Mouse (Mus musculus): ENCODE data around the gene Duoxa1. TPM values are rescaled to one million over a fixed set of nuclear protein-coding genes. Genes with fewer than 3 reads are reported as not detected.
"Not testable (repeated sequence)": the region's sequence is repeated elsewhere in the genome, so short reads cannot be mapped to it uniquely, and the experiment has no call there.

The Duoxa1 gene
- total RNA-seq (2021): under 1 TPM; 0.41 to 0.49 TPM
- long read RNA-seq, experiment 1: 0 reads
- long read RNA-seq, experiment 2, partial matches to known transcripts: 0 of 1 reads
- long read RNA-seq, experiment 2, other reads (novel, unspliced or antisense): 1 of 1 reads

DNA sequence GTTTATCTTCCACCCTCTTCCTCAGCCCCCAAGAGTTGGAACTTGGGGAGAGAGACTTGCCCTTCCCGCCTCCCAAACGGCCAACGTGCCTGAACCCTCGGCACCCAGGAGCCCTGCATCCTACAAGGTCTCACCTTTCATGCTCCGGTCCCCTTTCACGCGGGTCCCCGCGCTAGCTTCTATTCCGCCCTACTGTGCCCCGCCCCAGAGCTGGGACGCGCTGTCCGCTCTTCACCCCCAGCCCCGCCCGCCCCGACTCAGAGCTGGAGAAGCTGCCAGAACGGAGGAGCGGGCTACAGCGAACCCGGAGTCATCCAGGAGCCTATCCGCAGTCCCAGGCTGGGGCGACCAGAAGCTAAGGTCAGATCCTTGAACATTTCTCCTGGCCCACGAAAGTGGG is at the start of gene Duoxa1:
Gene Duoxa1 (minus strand): TSS at position 195 of the 400 bp plus-strand sequence.
- no peak for DNase-seq
- intact Hi-C loops (cut with DNase I): no loop called here

DNA sequence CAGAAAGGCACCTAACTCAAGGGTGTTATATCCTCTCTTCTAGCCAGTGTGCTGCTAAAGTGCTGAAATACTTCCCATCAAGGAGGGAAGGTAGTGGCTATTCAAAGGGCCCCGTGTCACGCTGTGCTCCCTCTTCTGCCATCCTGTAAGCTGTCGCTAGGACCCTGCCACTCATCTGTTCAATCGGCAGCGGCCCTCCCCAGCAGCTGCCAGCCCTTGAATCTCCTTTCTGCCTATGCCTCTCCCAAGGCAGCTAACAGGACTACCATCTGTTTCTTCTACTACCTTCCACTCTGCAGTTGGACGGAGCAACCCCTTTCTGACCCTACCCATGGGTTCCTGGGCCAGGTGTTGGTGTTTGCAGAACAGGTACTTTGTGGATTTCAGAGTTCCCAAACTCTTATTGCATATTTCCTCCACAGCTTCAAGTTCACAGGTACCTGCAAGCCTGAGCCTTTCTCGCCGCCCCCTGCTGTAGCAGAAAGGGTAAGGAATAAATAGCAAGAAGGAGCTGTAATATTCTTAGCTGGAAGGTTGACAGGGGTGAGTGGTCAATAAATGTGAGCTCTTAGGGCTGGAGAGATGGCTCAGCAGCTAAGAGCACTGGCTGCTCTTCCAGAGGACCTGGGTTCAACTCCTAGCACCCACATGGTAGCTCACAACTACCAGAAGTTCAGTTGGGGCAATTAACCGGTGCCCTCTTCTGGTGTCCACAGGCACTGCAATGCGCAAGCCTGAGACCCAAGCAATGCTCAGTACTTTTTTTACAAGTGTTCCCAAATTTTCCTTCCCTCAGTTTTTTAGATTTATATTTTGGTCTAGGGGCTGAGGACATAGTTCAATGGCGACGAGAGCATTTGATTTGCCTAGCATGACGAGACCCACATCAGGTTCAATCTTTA is 49.3 kb upstream of the Duoxa1 start:
- DNase-seq: no peak
- intact Hi-C loops (cut with DNase I): no loop called here

DNA sequence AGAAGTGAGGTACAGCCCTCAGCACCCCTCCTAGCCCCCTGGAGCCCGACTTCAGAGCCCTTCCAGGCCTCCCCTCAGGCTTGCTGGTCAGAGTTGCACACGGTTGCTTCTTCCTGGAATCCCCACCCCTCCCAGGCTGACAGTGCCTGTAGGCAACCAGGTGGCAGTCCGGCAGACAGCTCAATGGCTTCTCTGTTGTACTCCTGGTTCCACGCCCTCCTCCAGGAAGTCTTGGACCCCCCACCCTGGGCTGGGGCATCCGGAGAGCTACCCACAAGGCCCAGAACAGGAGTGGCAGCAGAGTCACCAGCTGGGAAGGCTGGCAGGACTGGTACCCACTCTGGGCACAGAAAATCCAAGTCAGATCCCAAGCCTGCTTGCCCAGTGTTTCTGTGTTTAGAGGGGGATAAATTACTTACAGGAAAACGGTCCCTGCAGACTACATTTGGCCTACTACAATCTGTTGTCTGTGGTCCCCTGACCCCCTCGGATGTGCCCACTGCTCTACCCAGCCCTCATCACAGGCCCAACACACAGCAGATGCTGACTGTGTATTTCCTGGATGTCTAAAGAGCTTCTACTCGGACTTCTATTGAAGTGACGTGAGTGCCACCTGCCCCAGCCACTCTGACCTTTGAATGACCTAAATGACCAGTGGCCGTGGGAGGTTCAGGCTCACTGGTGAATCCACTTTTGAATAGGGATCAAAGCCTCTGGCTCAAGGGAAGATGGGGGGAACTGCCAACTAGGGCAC is 48.5 kb upstream of the Duoxa1 start:
- intact Hi-C loops (cut with DNase I): no loop called here
- no peak for DNase-seq

DNA sequence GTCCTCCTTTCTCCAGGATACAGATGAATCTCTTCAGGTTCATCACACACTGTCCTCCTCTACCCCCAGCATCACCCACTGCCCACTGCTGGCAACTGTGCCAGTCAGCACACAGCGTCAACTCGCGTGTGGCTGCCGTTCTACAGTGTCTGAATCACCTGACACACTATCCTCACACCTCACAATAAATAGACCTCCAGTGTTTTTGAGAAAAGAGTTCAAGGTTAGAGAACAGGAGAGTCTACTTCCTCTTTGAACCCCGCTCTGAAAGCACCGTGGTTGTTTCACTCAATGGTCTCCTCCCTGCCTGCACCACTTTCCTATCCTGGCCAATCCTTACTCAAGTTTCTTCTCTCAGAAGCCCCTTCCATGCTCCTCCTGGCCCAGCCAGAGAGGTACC is 47.7 kb upstream of the Duoxa1 start:
- DNase-seq: no peak
- intact Hi-C loops (cut with DNase I): no loop called here

DNA sequence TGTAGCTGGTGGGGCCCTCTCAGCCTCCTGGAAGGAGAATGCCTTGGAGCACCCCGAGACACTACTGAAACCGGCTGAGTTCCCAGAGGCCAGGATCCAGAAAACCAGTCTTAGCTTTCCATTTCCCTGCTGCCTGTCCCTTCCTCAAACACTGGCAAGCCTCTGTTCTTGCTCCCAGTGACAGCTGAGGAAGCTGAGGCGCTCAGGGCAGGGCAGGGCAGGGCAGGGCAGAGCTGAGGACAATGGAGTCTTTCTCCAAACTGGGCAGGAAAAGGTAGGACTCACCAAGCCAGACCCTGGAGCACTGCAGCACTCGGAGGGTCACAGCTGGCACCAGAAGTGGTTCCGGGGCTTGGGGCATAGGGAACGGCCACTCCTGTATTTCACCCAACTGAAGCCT is 46.8 kb upstream of the Duoxa1 start:
- DNase-seq: no peak
- intact Hi-C loops (cut with DNase I): no loop called here

DNA sequence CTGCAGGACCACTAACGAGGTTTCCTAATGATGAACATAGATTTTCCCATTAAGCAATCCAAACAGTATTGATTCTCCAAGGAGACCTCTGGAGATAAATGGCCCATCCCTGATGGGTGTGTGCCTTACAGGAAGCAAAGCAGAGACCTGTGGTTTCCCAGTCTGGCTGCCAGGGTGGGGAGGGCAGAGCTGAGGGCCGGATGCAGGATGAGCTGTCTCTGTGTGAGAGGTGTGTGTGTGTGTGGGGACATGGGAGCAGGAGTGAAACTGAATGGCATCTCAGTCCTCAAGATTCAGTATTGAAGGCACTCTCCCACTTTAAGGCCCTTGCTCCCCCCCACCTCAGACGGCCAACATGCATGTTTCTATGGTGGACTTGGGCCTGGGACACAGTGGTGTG is 42.7 kb upstream of the Duoxa1 start:
- DNase-seq: no peak
- intact Hi-C loops (cut with DNase I): no loop called here

DNA sequence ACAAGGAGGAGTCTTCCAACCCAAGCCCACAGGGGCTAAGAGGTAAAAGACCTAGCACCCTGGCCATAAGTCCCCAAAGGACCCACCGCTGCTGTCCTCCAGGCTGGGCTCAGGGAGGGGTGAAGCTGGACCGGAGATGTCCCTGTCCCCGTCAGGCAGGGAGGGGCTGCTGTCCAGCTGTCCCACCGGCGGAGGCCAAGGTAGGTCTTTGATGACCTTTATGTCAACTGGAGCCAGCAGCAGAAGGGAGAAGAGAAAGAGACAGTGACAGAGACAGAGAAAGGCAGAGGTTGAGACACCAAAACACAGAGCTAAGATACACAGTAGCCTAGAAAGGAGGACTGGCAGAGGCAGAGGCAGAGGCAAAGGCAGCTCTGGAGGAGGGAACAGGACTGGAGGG is 41.9 kb upstream of the Duoxa1 start:
- intact Hi-C loops (cut with DNase I): no loop called here
- DNase-seq: no peak

DNA sequence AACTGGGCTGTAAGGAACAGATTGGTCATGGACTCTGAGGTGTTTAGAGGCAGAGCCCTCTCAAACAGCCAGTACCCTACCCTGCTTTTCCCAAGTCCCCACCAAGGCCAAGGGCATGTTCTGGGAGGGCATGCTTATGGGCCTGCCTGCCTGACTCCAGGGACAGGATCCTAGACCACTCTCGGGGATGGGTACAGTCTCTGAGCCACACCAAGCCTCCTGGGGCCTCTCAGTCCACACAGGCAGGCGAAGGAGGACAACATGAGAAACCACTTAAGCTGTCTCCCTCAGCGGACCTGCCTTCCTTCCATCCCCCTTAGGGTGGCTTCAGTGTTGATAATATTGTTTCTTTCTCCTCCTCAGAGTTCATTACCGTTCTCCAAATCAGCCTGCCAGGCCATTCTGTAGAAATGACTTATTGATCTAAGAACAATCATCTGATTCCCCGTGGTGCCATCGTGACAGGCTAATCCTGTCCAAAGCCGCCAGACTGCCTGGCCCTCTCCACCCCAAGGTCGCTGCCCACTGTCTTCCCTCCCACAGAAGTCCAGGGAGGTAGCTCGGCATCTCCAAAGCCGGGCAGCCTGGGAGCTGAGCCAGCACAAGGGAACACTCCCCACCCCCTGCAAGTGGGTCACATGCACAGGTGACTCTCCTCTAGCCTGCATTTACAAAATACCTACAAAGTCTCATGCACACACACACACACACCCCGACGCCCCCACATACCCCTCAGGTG is 40.8 kb upstream of the Duoxa1 start:
- DNase-seq: no peak
- intact Hi-C loops (cut with DNase I): no loop called here

DNA sequence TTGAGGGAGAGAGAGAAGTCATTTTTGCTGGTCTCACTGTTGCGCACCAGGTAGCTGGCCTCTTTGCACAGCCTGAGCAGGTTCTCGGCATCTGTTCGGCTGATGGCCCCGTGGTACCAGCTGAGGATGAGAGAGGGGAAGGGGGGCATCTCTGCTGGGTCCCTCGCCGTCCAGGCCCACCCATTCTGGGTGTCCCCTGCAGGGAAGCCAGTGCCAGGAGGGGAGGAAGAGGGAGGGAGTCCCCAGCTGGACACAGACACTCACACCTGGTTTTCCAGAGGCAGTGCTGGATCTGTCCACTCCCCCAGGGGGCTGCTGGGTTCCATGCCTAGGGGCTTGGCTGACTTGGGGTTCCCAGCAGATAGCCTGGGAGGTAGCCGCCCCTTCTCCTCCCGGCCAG is 40.2 kb upstream of the Duoxa1 start:
- intact Hi-C loops (cut with DNase I): no loop called here
- DNase-seq: no peak

DNA sequence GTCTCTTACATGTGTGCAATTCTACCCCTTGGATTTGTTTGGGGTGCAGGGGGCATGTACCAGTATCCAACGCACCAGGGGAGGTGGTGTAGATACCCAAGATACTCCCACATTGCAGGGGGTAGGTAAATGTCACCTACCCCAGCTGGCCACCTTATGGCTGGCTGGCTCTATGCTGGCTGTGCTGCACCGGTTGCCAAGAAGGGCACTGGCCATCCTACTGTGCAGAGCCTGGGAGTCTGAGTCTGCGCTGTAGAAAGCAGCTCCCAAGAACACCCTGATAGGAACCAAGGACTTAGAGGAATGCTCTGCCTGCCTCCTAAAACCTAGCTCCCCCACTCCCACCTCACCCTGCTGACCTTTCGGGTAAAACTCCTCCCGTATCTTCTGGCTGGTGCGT is 39.5 kb upstream of the Duoxa1 start:
- DNase-seq: no peak
- intact Hi-C loops (cut with DNase I): no loop called here

DNA sequence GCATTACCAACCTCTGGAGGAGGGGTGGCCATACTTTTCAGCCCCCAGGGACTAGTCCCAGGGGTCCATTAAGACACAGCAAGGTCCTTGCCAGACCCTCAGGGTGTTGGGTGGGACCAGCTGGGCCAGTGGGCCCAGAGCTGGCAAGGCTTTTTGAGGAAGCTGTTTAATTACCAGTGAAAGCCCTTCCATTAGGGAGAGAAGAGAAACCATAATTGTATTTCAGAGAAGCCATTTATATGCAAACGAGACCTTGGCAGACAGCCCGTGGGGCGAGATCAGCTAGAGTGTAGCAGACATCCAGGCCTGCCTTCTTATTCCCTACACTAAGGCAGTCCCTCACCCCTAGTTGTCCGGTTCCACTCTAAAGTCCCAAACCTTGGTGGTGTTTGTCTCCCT is 38.4 kb upstream of the Duoxa1 start:
- no peak for DNase-seq

DNA sequence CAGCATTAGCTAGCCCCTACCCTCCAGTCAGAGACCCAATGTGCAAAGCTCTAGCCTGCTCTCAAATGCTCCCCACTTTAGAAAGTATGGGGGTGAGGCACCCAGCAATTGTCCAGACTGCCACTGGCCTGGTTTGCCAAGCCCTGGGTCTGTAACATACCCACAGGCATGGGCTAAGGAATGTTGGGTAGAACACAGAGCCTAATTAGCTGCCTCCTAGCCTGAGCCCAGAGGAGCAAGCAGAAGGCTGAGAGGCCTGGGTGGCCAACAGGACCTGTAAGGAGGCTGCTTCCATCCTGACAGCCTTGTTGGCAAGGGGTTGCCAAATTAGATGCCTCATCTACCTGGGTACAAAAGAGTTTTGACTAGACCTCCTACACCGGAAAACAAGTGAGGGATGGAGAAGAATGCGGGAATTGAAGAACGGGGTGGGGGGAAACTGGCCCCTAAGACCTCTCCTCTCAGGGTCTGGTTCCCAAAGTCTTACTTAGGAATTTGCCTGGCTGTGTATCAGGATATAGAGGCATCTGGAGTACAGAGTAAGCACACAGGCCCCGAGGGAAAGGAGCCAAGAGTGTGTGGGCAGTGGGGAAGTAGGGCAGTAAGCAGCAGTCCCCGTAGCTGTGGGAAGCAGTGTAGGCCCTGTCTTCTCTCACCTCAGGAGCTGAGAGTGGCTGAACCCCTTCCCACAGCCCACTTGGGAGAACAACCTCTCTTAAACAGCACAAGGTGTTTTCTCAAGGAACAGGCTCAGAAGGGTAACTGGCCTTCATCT is 37.8 kb upstream of the Duoxa1 start:
- intact Hi-C loops (cut with DNase I): no loop called here
- no peak for DNase-seq

More for the DNA sequence above, 38.4 kb upstream of the Duoxa1 start:
- intact Hi-C loops (cut with DNase I): no loop called here

DNA sequence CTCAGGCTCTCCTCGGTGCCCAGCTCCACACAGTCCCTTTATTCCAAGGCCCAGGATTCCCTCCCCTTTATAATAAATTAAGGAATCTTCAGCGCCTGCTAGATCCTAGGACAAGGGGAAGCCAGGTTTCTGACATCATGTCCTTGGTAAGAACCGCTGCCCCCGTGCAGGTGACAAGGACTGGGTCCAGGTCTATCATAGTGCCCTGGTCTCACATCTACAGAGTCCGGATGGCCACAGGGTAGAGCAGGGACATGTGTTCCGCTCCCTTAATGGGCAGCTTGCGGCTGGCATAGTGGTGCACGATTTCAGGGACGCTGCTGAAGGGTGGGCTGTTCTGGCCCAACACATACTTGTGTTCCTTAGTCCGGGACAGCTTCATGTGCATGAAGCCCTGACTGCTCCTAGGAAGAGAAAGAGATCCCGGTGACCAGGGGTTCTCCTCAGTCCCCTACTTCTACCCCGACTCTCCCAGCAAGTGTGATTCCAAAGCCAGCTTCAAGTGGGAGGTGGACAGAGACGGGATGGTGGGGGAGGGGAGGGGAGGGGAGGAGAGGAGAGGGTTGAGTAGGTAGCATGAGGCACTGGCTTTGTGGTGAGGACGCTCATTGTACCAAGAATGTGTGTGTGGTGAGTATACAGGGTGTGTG is 35.7 kb upstream of the Duoxa1 start:
- no peak for DNase-seq
- intact Hi-C loops (cut with DNase I): loop anchor here (5.0 to 10.0 kb wide), 3 partner anchors 33 to 276 kb away; no protein-coding TSS in a partner anchor

DNA sequence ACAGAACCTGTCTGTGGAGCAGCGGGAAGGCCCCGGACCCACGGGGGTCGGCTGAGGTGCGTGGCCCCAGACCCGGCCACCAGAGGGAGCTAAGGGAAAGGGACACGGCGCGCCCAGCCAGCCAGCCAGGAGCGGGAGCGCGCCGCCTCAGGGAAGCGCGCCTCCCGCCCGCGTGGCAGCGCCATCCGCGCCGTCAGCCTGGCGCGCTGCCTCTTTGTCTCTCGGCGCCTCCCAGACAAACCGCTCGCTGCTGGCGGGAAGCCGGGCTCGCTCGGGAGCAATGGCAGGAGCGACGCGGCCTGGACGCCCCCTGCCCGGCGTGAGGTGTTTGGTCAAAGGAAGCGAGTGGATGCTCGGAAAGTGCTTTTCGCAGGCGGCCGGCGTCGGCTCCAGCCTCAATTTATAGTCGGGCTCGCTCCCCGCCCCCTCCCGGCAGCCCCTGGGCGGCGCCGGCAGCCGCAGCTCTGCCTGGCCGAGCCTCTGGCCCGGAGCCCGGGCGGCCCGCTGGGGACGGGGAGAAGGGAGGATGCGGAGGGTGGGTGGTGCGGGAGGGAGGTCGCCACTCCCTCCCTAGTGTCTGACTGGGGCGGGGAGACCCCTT is 35.1 kb upstream of the Duoxa1 start:
- intact Hi-C loops (cut with DNase I): loop anchor here (5.0 to 10.0 kb wide), 3 partner anchors 34 to 276 kb away; no protein-coding TSS in a partner anchor
- DNase-seq: peak; percentile 89 to 92

DNA sequence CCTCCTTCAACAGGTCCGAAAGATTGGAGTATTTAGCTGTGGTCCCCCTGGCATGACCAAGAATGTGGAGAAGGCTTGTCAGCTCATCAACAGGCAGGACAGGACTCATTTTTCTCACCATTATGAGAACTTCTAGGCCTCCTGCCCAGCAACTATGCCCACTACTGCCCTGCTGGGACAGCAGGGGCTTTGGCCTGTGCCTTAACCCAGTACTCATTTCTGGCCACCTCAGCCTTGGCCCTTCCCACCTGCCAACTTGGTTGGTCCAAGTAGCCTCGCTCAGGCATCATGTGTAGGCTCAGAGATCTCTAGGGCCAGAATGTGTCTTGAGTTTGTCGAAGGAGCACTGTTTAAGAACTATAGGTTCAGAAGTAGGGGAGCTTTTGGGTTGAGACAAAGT is 33.7 kb upstream of the Duoxa1 start:
- intact Hi-C loops (cut with DNase I): loop anchor here (5.0 to 10.0 kb wide), 3 partner anchors 35 to 278 kb away; no protein-coding TSS in a partner anchor
- DNase-seq: no peak

DNA sequence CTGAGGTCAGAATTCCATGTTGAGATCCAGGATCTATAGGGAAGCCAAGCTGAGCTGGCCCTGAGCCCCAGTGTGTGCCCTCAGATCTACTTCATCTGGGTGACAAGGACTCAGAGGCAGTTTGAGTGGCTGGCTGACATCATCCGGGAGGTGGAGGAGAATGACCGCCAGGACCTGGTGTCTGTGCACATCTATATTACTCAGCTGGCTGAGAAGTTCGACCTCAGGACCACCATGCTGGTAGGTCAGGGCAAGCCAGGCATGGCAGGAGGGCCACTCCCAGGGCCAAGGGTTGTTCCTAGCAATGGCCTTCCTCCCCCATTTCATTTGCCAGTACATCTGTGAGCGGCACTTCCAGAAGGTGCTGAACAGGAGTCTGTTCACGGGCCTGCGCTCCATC is 32.6 kb upstream of the Duoxa1 start:
- intact Hi-C loops (cut with DNase I): loop anchor here (5.0 to 10.0 kb wide), 3 partner anchors 36 to 279 kb away; no protein-coding TSS in a partner anchor
- DNase-seq: not testable (repeated sequence)

DNA sequence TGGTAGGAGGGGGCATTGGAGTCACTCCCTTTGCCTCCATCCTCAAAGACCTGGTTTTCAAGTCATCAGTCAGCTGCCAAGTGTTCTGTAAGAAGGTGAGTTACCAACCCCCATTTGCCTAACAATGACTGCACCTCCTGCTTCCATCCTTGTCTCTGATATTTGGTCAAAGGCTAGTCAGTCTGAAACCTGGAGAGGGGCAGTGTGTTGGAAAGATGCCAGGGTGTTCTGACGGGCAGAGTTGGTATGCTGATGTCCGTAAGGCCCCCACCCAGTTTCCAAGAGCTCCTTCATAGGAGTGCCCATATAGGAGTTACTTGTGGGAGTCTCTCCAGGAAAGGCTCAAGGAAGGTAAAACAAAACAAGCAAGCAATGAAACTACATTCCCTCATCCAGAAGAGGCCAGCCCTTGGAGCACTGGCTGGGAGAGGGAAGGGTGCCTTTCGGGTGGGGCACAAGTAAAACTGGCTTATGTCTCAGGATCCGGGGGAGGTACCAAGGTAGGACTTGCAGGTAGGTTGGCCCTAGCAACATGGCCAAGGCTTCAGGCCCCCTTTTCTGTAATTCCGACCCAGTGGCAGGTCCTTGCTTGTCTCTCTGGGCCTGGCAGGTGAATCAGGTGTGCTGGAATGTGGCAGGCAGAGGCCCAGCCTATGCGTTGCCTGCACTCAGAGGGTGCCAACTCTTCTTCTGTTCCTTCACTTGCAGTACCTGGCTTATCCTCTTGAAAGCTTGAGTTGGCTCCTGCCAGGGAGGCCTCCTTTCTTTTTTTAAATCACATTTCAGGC is 31.8 kb upstream of the Duoxa1 start:
- intact Hi-C loops (cut with DNase I): loop anchor here (5.0 to 10.0 kb wide), 3 partner anchors 37 to 280 kb away; no protein-coding TSS in a partner anchor
- no peak for DNase-seq

DNA sequence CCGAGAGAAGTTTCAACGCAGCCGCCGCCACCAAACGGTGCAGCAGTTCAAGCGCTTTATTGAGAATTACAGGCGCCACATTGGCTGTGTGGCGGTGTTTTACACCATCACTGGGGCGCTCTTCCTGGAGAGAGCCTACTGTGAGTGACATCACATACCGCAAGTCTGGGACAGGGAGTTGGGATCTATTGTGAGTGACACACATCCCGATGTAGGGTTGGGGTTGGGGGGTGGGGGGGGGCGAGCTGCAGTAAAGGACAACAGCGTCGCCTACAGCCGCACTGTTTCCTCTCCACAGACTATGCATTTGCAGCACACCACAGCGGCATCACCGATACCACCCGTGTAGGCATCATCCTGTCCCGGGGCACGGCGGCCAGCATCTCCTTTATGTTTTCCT is 23.8 kb upstream of the Duoxa1 start:
- no peak for DNase-seq

More for the DNA sequence above, 23.8 kb upstream of the Duoxa1 start:
- intact Hi-C loops (cut with DNase I): no loop called here

All from gastrocnemius, postnatal 36 days (tissue).